Comparison of ENCODE assay signal across 12 mouse cellular contexts in genomic region chr9:15937837-15938514, GRCm38 (mm10).
DNase-seq lines count a peak whose midpoint lies in the region; ATAC-seq lines count a peak whose summit lies in the region.
"Had no signal": no experiment of that assay in that cellular context is flagged by ENCODE, and none has a peak within 500 bp of the region (broad histone marks: within the 10 kb centered on the region; RNA-seq: fewer than 3 reads in every experiment).

No protein-coding gene starts in this region.

- H3K4me1 ChIP-seq in kidney, embryonic 14.5 days (ENCODE audit: control insufficient read depth, insufficient read depth, low read length), result 0 out of 2 replicates have a peak, but pooled peaks cover 6% of the 10 kb centered on the region
- no peaks in the 10 kb centered on the region for H3K4me1 ChIP-seq in neural tube, embryonic 14.5 days (ENCODE audit: control insufficient read depth, insufficient read depth, low read length)
- H3K4me1 ChIP-seq: embryonic facial prominence, embryonic 12.5 days had no signal

- 0 out of 2 replicates have a peak, but pooled peaks have one; percentile 37 for ATAC-seq in kidney, embryonic 14.5 days (ENCODE audit: low FRiP score, low TSS enrichment)
- peak; percentile 39; the same call in 1 of the 2 replicates for ATAC-seq in neural tube, embryonic 14.5 days (ENCODE audit: low read depth)
- ATAC-seq in erythroid progenitor cell, adult 5-6 weeks (replicated peaks; ENCODE audit: low FRiP score, poor library complexity, severe bottlenecking), result no peak

- H3K36me3 ChIP-seq in kidney, embryonic 14.5 days (ENCODE audit: control insufficient read depth, insufficient read depth, low read length), result no peaks in the 10 kb centered on the region
- H3K36me3 ChIP-seq in neural tube, embryonic 14.5 days (ENCODE audit: control insufficient read depth, insufficient read depth, low read length), result no peaks in the 10 kb centered on the region
- H3K36me3 ChIP-seq: embryonic facial prominence, embryonic 12.5 days had no signal

- H3K9ac ChIP-seq in kidney, embryonic 14.5 days (ENCODE audit: low read depth, low read length), result no peak overlapping the region
- no peak overlapping the region for H3K9ac ChIP-seq in neural tube, embryonic 14.5 days (replicated peaks; ENCODE audit: low read depth, low read length)
- H3K9ac ChIP-seq: embryonic facial prominence, embryonic 12.5 days had no signal

- DNase-seq in adrenal gland, postnatal 36 days, result peak; percentile 10 to 19
- DNase-seq in adrenal gland, adult 8-10 months, result no peak
- no peak for DNase-seq in kidney, adult 8-10 months
- no peak for DNase-seq in neural tube, embryonic 10.5 days (ENCODE audit: extremely low spot score, low spot score)
- DNase-seq in testis, postnatal 10 days (ENCODE audit: low spot score), result peak; percentile 44
- DNase-seq: heart, postnatal 14 days had no signal

- no peak overlapping the region for H3K27ac ChIP-seq in kidney, embryonic 14.5 days (ENCODE audit: low read depth, low read length)
- H3K27ac ChIP-seq in neural tube, embryonic 14.5 days (ENCODE audit: low read depth, low read length), result no peak overlapping the region
- H3K27ac ChIP-seq: embryonic facial prominence, embryonic 12.5 days; kidney, postnatal 0 days; macrophage had no signal

- no peak overlapping the region for H3K4me2 ChIP-seq in kidney, embryonic 14.5 days (replicated peaks; ENCODE audit: low read depth, low read length)
- no peak overlapping the region for H3K4me2 ChIP-seq in neural tube, embryonic 14.5 days (ENCODE audit: low read depth, low read length)
- H3K4me2 ChIP-seq: embryonic facial prominence, embryonic 12.5 days had no signal

- H3K9me3 ChIP-seq in kidney, embryonic 14.5 days (ENCODE audit: control insufficient read depth, low read length), result no peaks in the 10 kb centered on the region
- H3K9me3 ChIP-seq in neural tube, embryonic 14.5 days (ENCODE audit: control insufficient read depth, low read length), result no peaks in the 10 kb centered on the region
- H3K9me3 ChIP-seq: embryonic facial prominence, embryonic 12.5 days had no signal

- 81% methylated on average over 28 of the region's 28 CpGs for WGBS in kidney, embryonic 14.5 days
- WGBS in neural tube, embryonic 14.5 days, result 73% methylated on average over 28 of the region's 28 CpGs

- H3K4me3 ChIP-seq in kidney, embryonic 14.5 days (ENCODE audit: low read length), result no peak overlapping the region
- H3K4me3 ChIP-seq in neural tube, embryonic 14.5 days (ENCODE audit: low read depth, low read length), result no peak overlapping the region
- H3K4me3 ChIP-seq: embryonic facial prominence, embryonic 12.5 days had no signal

- H3K27me3 ChIP-seq in kidney, embryonic 14.5 days (ENCODE audit: control insufficient read depth, insufficient read depth, low read length), result no peaks in the 10 kb centered on the region
- no peaks in the 10 kb centered on the region for H3K27me3 ChIP-seq in neural tube, embryonic 14.5 days (ENCODE audit: control insufficient read depth, insufficient read depth, low read length)
- H3K27me3 ChIP-seq: embryonic facial prominence, embryonic 12.5 days had no signal

Comparison
In these comparisons a context has a peak if more than half of its experiments do, and no peak if none do; other contexts are left out.
1. DNase-seq: peak in adrenal gland, postnatal 36 days (2 of 2) and testis, postnatal 10 days (single experiment); none in adrenal gland, adult 8-10 months (single experiment), kidney, adult 8-10 months (0 of 2) and neural tube, embryonic 10.5 days (single experiment).